Mouse (Mus musculus) urinary bladder, postnatal 14 days (tissue): ENCODE measurements around the gene Tamm41.

Source experiments
- DNase-seq: peaks from one replicate; pipeline ENCODE4 v3.0.0; 2021; ENCODE audit warnings: low spot score

The Tamm41 gene

DNA sequence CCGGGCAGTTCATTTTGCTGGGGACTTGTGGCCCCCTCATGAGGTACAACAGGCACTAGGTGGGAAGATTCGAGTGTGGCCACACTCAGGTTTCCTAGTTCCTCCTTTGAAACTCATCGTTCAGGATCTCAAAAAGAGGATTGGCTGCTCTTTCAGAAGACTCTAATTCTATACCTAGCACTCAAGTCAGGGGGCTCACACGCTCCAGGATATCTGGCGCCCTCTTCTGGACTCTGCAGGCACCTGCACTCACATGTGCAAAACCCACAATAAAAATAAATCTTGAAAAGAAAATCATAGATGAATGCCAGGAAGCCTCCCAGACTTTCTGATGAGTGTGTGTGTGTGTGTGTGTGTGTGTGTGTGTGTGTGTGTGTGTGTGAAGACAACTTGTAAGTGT is 66.8 kb downstream of the Tamm41 start:
- DNase-seq: no peak

DNA sequence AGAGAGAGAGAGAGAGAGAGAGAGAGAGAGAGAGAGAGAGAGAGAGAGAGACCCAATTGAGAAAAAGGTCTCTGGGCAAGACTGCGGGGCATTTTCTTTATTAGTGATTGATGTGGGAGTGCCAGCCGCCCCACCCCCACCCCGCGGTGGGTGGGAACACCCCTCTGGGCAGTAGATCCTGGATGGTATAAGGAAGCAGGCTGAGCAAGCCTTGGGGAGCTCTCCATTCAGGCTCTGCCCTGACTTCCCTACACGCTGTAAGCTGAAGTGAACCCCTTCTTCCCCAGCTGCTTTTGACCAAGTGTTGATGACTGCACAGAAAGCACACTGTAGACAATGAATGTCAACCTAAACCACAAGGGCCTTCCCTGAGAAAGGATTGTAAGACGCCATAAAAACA is 67.3 kb downstream of the Tamm41 start:
- no peak for DNase-seq

DNA sequence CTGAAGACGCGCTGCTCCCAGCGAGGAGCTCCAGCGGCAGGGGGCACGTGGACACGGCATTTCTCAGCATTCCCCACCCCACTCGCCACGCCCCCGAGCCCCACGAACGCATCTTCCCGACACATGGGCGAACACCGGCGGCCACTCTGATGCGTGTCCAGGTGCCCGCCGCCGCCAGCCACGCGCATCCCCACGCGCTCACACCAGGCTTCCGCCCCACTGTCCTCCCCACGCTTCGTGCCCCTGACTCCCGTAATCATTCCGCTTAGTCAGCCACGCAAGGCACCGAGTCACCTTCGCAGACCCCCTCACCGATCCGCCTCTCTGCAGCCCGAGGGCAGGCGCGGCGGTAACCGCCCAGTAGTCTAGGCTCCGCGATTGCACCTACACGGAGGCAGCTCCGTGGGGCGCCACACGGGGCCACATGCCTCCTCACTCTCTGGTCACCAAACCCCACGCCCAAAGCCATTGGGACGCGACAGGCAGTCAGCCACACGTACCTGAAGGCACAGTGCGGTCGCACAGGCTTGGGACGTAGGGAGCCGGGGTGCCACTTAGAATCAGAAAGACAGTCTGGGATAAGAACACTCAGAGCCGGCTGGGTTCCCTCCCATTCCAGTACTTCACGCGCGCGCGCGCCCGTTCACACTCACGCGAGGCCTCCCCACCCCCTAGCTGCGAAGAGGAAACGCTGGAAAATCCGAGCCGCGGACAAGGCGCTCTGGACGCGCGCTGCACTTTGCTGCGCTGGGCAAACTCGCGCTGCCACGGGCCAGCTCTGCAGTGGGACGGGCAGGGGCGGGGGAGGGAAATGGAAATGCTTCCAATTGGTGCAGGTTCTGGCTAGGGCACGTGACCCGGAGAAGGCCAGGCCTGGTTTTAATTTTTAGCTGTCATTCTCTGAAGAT is 68.2 kb downstream of the Tamm41 start, which contains the start of gene Vgll4:
TSS of gene Vgll4 (minus strand) at position 782 of the 908 bp plus-strand sequence.
- peak; percentile 84 for DNase-seq

DNA sequence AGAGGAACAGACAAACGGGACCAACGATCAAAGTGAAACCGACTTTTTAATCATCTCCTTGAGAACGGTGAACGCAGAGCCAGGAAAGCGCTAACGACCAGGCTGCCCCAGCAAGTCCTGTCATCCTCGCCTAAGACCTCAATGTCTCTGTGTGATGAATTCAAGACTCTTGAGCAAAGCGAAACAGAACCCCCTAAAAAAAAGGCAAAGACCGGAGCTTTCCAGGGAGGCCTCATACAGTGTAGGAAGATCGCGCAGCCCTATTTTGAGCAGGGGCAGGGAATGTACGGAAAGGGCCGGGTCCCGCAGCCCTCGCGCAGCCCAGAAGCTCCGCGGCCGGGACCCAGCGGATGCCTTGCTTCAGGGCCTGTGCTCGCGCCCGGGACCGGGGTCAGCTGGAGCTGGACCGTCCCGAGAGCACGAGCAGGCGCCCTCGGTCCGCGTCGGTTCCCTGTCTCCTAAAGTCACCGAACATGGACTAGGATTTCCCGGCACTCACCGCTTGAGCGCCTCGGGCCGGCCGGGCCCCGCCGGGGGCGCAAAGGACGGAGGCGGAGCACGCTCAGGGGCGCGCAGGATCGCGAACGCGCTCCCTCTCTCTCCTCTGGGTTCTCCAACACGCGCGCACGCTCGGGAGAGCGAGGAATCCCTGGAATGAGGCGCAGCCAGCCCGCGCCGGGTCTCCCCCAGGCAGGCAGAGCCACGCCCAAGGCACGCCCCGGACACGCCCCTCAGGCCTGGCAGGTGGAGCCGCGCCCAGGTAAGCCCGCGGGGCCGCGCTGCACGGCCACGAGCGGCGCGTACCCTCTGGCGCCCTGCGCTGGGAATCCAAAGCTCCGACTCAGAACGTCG is 69.1 kb downstream of the Tamm41 start:
- peak; percentile 97 for DNase-seq

DNA sequence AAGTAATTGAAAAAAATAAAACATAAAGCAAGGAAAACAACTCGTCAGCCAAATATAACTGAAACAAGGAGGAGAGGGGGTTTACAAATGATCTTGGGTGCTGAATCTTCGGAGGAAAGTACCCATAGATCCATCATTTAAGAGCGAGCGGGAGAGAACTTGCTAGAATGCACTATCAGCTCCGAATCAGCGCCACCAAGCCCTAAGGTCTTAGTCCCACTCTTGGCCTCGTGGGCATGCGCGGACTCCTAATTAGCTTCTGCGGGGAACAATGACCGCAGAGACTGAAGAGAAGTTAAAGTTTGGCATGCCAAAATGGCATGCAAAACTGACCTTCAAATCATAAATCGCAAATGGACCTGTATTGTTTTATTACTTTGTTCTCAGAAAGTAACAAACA is 70.1 kb downstream of the Tamm41 start:
- DNase-seq: no peak

DNA sequence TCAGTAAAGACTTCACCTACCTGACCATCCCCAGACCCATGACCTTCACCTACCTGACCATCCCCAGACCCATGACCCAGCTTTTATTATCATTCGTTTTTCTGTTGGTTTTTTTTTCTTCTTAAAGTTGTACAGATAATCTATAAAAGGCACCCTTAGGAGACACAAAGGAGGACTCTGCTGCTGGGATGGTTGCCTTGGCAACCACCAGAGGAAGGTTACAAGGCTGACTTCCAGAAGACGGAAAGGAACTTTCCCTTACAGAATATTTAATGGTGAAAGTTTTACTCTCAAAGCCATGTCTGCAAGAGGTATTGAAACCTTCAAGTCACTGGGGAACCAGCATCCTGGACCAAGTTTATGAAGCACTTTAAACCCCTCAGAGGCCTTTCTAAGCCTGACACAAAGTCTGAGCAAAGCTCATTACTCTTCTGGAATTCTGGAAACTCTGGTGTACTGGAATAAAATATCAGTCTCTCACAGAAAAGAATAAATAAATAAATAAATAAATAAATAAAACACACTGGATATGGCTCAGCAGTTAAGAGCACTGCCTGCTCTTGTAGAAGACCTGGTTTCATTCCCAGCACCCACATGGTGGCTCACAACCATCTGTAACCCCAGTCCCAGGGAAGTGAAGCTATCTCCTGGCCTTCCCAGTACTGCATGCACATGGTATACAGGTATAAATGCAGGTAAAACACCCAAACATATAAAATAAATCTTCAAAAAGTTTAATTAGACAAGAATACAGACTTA is 71.1 kb downstream of the Tamm41 start:
- DNase-seq: no peak

DNA sequence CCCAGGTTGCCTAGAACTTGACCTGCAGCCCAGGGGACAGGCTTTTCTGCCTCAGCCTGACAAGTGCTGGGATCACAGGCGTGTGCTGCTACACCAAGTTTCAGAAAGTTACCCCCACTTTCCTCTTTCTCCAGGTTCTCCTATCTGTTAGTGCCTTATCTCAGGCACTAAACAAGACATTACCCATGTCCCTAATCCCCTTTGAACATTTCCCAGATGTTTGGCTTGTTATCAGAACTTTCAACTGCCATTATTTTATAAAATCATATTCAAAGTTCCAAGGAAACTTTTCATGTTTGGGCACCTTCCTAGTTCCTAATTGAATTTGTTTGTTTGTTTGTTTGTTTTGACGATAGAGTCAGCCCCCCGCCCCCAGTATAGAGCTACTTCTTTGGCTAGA is 71.9 kb downstream of the Tamm41 start:
- DNase-seq: no peak

DNA sequence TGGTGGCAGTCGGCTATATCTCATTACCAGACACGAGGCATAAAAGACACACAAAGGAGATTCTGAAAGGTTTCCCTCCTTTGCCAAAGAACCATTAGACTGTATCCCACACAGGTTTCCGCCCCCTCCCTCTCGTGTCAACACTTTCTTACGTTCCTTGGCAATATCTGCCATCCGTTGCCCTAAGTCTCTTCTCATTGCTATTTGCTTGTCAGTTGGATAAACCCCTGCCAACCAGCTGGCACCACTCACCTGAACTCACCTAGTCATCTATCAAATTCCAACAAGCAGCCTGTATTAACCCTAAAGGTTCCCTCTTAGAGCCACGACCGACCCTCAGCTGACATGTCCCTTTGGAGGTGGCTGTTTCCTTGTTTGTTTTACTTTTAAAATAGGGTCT is 72.3 kb downstream of the Tamm41 start:
- DNase-seq: no peak

DNA sequence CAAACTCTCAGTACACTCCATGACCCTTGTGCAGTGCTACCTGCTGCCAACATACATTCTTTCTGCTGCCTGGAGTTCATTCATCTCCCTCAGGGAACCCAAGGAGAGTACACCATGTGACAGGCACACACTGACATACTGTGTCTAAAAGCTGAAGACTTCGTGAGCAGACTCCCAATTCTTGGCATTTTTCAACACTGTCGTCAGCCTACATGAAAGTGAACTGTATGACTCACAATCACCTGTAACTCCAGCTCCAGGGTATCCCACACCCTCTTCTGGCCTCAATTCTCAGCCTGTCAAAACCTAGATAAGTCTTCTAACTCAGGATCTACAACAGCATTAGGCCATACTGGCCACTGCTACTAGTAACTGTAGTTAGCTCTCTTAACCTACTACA is 73.4 kb downstream of the Tamm41 start:
- no peak for DNase-seq

DNA sequence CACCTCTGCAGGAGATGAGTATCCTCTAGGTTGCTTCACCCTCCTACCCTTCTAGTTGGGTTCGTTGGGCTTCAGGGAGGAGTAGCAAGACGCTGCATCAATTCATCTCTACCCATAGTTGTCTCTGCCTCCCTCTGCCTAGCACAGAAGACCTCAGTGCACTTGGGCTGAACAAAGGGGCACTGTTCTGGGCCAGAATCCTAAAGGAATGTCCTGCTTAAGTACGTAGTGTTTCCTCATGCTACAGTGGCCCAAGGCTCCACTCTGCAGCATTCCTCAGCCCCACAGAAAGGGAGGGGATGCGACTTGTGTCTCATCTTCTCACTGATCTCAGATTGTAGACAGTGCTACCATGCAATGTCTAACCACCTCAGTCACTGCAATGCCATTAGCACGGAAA is 74.0 kb downstream of the Tamm41 start:
- DNase-seq: no peak

DNA sequence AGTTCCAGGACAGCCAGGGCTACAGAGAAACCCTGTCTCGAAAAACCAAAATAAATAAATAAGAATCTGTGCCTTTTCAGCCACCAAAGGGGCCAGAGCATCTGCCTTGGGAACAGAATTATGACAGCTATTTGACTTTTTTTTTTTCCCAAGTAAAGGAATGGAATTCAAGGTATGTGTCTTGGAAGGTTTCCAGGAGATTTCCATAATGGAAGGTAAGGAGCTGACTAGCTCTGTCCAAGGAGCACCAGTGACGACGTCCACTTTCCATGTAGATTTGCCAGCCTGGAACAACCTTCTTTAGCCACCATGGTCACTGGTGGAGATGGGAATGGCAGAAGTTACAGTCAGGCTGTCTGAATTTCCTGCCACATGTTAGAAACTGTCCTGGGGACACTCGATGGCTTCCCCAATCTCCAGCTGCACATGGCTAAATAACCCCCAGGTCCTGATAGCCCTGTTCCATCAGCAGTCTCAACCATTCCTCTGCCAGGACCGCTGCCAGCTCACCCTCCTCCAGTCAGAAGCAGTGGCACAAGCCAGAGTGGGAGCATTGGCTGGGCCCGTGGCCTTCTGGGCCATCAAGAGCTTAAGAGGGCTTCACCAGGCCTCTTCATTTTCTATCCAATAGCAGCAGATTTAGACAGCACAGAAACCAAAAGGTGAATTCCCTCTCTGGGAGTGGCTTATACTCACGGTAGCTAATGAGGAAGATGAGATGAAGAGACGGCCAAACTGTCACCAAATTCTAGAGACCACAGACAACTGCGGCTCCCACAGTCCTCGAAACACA is 76.2 kb downstream of the Tamm41 start:
- no peak for DNase-seq

DNA sequence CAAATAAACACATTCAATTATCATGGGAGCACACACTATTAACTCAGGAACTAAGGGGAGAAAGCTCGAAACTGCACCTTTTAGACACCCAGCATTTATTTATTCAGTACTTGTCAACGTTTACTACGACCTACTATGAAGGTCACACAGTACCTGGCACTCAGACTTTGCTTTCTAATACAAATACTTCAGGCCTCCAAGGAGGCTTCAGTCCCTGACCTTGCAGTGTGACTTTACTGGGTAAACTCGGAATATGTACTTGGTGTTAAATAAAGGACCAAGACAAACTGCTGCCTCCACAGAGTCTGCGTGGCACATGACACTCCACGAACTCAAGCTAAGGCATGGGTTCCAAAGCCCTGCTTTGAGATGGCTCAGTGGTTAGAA is 78.7 kb downstream of the Tamm41 start:
- no peak for DNase-seq

DNA sequence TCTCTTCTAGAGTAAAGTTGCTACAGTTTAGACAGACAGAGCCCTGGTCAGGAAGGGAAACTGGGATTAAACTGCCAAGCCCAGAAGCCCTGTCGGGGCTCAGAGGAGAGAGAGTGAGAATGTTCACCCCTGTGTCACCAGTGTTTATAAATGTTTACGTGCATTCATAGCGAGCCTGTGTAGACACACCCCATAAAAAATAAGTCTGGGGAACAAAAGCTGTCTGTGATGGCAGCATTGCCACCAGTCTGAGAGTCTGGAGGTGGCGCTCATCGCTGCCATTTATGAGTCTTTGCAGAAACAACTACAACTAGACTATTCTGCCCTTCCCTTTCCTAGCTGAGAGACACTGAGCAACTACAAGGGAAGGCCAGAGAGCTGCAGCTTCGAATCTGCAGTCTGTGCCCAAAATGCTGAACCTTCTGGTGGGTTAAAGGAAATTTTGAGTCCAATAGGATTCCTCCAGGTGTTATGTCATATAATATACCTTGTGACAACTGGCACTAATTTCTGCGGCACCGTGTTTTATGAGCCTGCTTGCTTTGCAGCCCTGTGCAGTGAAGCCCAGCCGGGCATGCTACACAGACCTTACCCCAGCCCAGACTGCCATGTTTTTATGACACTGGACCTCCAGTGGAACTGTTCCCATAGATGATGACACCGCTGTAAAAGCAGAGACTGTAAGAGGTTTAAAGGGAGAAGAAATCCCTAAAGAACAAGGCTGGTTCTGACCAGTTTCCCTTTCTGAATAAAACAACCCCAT is 79.2 kb downstream of the Tamm41 start:
- DNase-seq: no peak

DNA sequence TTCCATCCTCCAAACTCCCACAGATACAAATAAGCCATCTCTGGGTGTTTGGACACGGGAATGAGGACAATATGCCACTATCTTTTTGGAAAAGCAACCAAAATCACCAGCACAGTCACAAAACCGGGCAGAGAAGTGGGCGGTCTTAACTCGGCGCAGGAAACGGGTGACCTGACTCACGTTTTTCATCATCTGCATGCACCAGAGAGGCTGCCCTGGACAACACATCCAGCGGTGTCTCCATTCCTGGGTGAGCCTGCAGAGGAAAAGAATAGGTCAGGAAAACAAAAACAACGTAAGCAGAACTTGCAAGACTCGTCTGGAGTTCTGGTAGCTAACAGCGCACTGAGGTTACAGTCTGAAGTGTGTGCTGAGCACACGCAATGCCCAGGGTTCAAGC is 79.9 kb downstream of the Tamm41 start:
- DNase-seq: no peak

DNA sequence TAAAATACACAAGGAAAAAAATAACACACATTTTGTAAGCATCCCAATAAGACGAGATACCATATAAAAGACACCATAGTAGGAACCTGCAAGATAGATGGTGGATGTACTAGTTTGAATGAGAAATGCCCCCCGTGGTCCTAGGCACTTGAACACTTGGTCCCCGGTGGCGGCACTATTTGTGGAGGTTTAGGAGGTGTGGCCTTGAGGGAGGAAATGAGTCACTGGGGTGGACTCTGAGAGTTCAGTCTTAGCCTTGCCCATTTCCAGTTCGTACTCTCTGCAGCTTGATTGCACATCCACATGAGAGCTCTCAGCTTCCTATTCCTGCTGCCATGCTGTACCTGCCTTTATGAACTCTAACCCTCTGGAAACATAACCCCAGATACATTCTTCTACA is 83.2 kb downstream of the Tamm41 start:
- DNase-seq: no peak
